Mouse (Mus musculus): Measurements from ENCODE around the gene Lrrc74b. TPM values are rescaled to one million over a fixed set of nuclear protein-coding genes. Genes with fewer than 3 reads are reported as not detected.

The Lrrc74b gene
- polyA plus RNA-seq, 1 experiment from 2014 or later = not detected

- no peak overlapping the region for H3K9ac ChIP-seq
- H3K9me3 ChIP-seq (replicated peaks) = no peaks in the 10 kb centered on the region
- no peak overlapping the region for H3K4me3 ChIP-seq (replicated peaks)
- H3K4me1 ChIP-seq (replicated peaks) = peaks cover 3% of the 10 kb centered on the region; the same call in 1 of the 2 replicates
- H3K27me3 ChIP-seq = peaks cover 10% of the 10 kb centered on the region; the same call in 1 of the 2 replicates
- H3K27ac ChIP-seq (replicated peaks) = no peak overlapping the region
- WGBS (ENCODE audit: insufficient replicate concordance) = 58% methylated on average over 2 of the region's 2 CpGs
- H3K4me2 ChIP-seq = no peak overlapping the region
- H3K36me3 ChIP-seq (replicated peaks) = no peaks in the 10 kb centered on the region
- ATAC-seq (ENCODE audit: insufficient read depth) = no peak
Measured at GRCm38 (mm10) chr16:17496499-17497305, 64.3 kb downstream of the Lrrc74b start.

Other genes starting within 250 kb of the Lrrc74b start
- gene Serpind1, start 229.9 kb downstream of the Lrrc74b start, polyA plus RNA-seq (2015; fragmentation: Nextera tagmentation; extraction: Ambion mirVana) = 194 and 213 TPM in 2 replicates
- 8.8 and 9.2 TPM in 2 replicates for gene Snap29, start 155.3 kb downstream of the Lrrc74b start, polyA plus RNA-seq (2015; fragmentation: Nextera tagmentation; extraction: Ambion mirVana)
- 12.0 and 13.4 TPM in 2 replicates for gene Pi4ka, start 154.9 kb downstream of the Lrrc74b start, polyA plus RNA-seq (2015; fragmentation: Nextera tagmentation; extraction: Ambion mirVana)
- 28.2 and 29.3 TPM in 2 replicates for gene Crkl, start 109.3 kb downstream of the Lrrc74b start, polyA plus RNA-seq (2015; fragmentation: Nextera tagmentation; extraction: Ambion mirVana)
- gene Aifm3, start 71.6 kb downstream of the Lrrc74b start, polyA plus RNA-seq (2015; fragmentation: Nextera tagmentation; extraction: Ambion mirVana) = 2.3 and 3.4 TPM in 2 replicates
- 20.7 and 21.0 TPM in 2 replicates for gene Lztr1, start 52.6 kb downstream of the Lrrc74b start, polyA plus RNA-seq (2015; fragmentation: Nextera tagmentation; extraction: Ambion mirVana)
- 21.4 and 23.7 TPM in 2 replicates for gene Thap7, start 30.1 kb downstream of the Lrrc74b start, polyA plus RNA-seq (2015; fragmentation: Nextera tagmentation; extraction: Ambion mirVana)
- 0.09 and 0.14 TPM in 2 replicates for gene P2rx6, start 638 bp upstream of the Lrrc74b start, polyA plus RNA-seq (2015; fragmentation: Nextera tagmentation; extraction: Ambion mirVana)
- gene Slc7a4, start 22.0 kb upstream of the Lrrc74b start, polyA plus RNA-seq (2015; fragmentation: Nextera tagmentation; extraction: Ambion mirVana) = 1.9 and 2.4 TPM in 2 replicates
- gene Smpd4, start 58.1 kb upstream of the Lrrc74b start, polyA plus RNA-seq (2015; fragmentation: Nextera tagmentation; extraction: Ambion mirVana) = 14.0 and 14.3 TPM in 2 replicates
- 2.0 and 2.5 TPM in 2 replicates for gene Ccdc74a, start 85.2 kb upstream of the Lrrc74b start, polyA plus RNA-seq (2015; fragmentation: Nextera tagmentation; extraction: Ambion mirVana)
- 15.9 and 17.1 TPM in 2 replicates for gene Med15, start 171.6 kb upstream of the Lrrc74b start, polyA plus RNA-seq (2015; fragmentation: Nextera tagmentation; extraction: Ambion mirVana)
- gene Klhl22, start 198.4 kb upstream of the Lrrc74b start, polyA plus RNA-seq (2015; fragmentation: Nextera tagmentation; extraction: Ambion mirVana) = 13.0 and 14.3 TPM in 2 replicates
- gene Scarf2, start 236.0 kb upstream of the Lrrc74b start, polyA plus RNA-seq (2015; fragmentation: Nextera tagmentation; extraction: Ambion mirVana) = 1.0 and 1.8 TPM in 2 replicates

Data from liver, embryonic 15.5 days (tissue).